Mouse (Mus musculus): ENCODE results near the gene Kctd20. TPM values are rescaled to one million over a fixed set of nuclear protein-coding genes. Genes with fewer than 3 reads are reported as not detected.

Gene Kctd20
- total RNA-seq, 2 experiments from 2014 or later: 32.2 to 36.7 TPM

DNA sequence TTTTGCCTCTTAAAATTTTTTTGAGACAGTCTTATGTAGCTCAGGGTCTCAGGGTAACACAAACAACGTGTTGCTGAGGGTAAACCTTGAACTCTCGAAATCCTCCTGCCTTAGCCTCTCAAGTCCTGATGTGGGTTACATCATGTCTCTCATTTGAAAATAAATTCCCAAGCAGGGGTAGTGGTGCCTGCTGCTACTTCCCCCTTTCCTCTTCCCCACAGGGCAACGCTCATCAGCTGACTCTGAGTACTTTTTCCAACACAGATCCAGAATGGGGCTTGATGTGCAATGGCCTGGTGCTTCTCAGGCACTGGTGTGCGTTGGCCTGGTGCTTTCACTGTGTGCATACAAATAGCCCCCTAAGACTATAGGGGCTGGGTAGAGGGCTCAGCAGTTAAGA is 57.4 kb downstream of the Kctd20 start:
- intact Hi-C loops (cut with DNase I): no loop called here
- no peak for DNase-seq

DNA sequence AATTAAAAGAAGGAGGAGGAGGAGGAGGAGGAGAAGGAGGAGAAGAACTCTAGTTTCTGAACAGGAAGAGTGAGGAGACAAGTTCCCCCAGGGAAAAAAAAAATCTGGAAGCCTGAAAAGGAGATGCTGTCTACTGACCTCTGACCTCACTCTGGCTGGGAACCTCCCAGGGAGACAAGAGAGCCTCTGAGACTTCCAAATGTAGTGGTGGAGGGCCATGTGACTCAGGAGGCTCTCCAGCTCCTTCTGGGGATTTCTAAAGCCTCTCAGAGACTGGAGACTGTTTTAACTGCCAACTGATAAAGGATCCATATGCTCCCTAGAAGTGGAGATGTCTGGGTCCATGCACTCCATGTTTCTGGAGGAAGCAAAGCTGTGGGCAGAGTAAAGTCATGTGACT is 62.5 kb downstream of the Kctd20 start:
- DNase-seq: no peak
- intact Hi-C loops (cut with DNase I): no loop called here

DNA sequence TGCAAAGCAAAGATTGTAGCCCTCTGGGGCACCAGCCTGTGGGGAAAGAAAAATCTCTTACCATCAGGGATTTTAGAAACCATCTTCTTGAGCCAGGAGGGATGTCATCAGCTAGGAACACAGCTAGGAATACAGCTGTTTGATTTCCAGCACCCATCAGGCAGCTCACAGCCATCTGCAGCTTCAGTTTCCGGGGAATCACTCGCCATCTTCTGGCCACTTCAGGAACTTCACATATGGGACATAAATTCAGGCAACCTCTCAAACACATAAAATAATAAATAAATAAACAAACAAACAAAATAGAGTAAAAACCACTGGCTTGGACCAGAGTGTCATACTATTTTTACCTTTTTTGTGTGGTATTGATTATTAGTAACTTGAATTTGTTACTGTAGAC is 63.9 kb downstream of the Kctd20 start:
- intact Hi-C loops (cut with DNase I): no loop called here

DNA sequence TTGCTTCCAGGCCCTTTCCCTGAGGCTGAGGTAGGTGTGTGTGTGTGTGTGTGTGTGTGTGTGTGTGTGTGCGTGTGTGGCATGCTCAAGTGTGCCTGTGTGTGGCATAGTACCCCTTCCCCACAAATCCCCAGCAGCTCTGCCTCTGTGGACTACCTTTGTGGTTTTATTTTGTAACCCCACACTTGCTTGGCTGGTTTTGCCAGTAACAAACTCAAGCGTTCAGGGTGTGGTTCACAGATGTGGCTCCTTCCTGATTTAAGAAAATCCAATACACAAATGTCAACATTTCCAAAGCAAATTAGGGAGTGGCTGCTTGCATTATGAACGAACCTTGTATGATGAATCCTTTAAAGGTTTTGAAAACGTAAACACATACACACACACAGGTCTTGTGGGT is 65.0 kb downstream of the Kctd20 start:
- intact Hi-C loops (cut with DNase I): no loop called here

More for the DNA sequence above, 63.9 kb downstream of the Kctd20 start:
- DNase-seq: no peak

DNA sequence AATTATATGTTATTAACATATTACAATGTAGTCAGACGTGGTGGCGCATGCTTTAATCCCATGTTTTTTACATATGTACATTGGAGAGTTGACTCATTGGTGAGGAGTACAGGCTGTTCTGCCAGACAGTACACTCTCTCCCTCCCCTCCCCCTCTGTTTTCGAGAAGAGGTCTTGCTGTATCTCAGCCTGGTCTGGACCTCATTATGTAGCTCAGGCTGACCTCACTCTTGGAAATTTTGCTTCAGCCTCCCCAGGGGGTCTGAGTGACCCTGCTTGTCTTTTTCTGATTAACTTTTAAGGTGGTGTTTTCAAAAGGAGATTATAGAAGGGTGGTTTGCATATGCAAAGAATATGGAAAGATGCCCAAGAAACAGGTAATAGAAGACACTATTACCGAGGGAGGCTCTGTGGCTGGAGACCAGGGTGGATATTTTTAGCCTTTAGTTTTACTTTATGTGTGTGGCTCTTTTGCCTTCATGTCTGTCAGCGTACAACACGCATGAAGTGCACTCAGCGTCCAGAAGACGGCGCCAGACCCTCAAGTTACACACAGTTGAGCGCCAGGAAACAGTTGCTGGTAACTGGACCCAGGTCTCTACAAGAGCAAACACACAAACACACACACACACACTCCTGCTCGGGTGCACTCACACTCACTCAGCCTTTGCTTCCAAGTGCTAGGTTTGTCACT is 66.7 kb downstream of the Kctd20 start:
- intact Hi-C loops (cut with DNase I): no loop called here
- DNase-seq: peak; percentile 51 to 69

More for the DNA sequence above, 65.0 kb downstream of the Kctd20 start:
- DNase-seq: no peak

Other genes with a start within 250 kb of the Kctd20 start
- gene AC170998.1, start 225.9 kb upstream of the Kctd20 start, total RNA-seq (2021): 1 to 10 TPM in 1 of 2 experiments, under 1 TPM in 1; 0.74 to 1.1 TPM
- gene Mapk13, start 182.7 kb upstream of the Kctd20 start, total RNA-seq (2021): not detected
- gene Brpf3, start 150.9 kb upstream of the Kctd20 start, total RNA-seq (2021): 10 to 100 TPM; 12.5 to 20.2 TPM
- gene Pnpla1, start 93.5 kb upstream of the Kctd20 start, total RNA-seq (2021): not detected
- gene 4930539E08Rik, start 36.6 kb upstream of the Kctd20 start, total RNA-seq (2021): not detected
- gene Pxt1, start 8.1 kb upstream of the Kctd20 start, total RNA-seq (2021): not detected
- 10 to 100 TPM; 23.0 to 26.1 TPM for gene Stk38, start 56.0 kb downstream of the Kctd20 start, total RNA-seq (2021)
- gene Srsf3, start 80.7 kb downstream of the Kctd20 start, total RNA-seq (2021): 10 to 100 TPM; 32.6 to 42.1 TPM
- gene Cdkn1a, start 139.0 kb downstream of the Kctd20 start, total RNA-seq (2021): 10 to 100 TPM; 17.6 to 27.2 TPM
- under 1 TPM; 0.44 to 0.59 TPM for gene Rab44, start 162.2 kb downstream of the Kctd20 start, total RNA-seq (2021)

All from gastrocnemius, postnatal 36 days (tissue).